Mouse (Mus musculus): ENCODE measurements around the gene Slc10a1.

DNA sequence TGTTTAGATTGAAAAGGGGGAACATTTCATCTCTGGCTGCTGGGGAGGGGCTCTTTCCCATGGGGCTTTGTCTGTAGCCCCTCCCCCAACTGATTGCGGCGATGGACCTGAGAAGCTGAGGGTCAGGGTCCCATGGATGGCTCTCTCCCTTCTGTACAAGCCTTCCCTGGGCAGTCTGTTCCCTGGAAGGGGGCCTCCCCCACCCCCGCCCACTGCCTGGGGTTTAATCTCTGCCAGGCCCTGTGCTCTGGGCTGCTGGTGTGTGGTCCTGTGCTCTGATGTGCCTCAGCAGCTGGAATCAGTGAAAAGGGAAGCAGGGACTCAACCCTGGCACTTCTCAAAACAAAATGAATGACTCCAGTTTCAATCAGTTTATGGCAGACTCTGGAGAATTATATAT, 41.3 kb upstream of the Slc10a1 start:
- TF ChIP-seq CTCF (IDR thresholded peaks at IDR 0.05; ENCODE audit: borderline replicate concordance, extremely low read depth, insufficient read depth, insufficient read length) (no peak), POLR2A (IDR thresholded peaks at IDR 0.05; ENCODE audit: borderline replicate concordance, extremely low read depth, insufficient read depth, insufficient read length, poor library complexity, severe bottlenecking) (no peak)

Measured in brain, embryonic 14.5 days (tissue).